8 mouse cellular contexts compared by ENCODE assay signal in the genomic region with DNA sequence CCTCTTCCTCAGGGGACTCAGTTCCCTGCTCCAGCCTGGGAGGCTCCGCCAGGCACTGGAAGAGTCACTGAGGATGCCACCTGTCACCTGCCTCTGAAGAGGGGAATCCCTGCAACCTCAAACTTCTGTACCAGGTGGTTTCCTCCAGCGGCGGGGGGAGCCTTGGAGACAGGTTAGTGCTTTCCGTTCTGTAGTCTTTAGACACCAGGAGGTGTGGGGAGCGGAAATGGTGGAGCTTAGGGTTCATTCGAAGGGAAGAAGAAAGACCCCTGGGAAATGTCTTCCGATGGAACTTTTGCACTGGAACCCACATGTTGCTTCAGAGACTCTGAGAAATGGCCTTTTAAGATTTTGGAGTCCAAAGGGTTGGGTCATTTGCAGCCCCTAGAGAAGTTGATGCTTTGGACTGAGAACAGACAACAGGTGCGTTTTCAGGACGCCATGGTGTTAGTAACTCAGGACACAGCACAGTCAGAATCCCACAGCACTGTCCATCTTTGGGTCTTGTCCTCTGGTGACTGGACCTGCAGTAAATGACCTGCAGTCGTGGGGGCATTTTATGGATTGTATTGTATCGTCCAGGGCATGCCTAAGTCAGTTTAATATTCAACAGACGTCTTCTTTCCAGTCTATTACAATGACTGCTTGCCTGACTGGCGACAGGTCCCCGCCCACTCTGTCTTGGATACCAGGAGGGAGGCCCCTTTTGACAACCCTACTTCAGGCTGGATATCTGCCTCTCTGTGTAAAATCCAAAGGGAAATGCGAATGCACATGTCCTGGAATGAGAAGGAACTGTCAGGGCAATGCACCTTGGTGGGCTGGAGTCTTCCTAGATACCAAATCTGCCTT. TPM values are rescaled to one million over a fixed set of nuclear protein-coding genes. Genes with fewer than 3 reads are reported as not detected.
DNase-seq lines count a peak whose midpoint lies in the region; ATAC-seq and TF ChIP-seq lines count a peak whose summit lies in the region.

No protein-coding gene starts in this region.

- no peak for TF ChIP-seq CTCF in intestine, postnatal 0 days (IDR thresholded peaks at IDR 0.05; ENCODE audit: low read depth)

- 28% methylated on average over 15 of the region's 15 CpGs for WGBS in embryonic facial prominence, embryonic 13.5 days
- 17% methylated on average over 15 of the region's 15 CpGs for WGBS in intestine, postnatal 0 days
- 33% methylated on average over 15 of the region's 15 CpGs for WGBS in stomach, embryonic 14.5 days

- peaks cover 36% of the 10 kb centered on the region for H3K4me1 ChIP-seq in embryonic facial prominence, embryonic 13.5 days
- peaks cover 13% of the 10 kb centered on the region; the same call in 1 of the 2 replicates for H3K4me1 ChIP-seq in intestine, postnatal 0 days (replicated peaks; ENCODE audit: control insufficient read depth, insufficient read depth, low read length)
- peaks cover 15% of the 10 kb centered on the region for H3K4me1 ChIP-seq in stomach, embryonic 14.5 days (ENCODE audit: control insufficient read depth, insufficient read depth, low read length)

- no peak overlapping the region for H3K27ac ChIP-seq in embryonic facial prominence, embryonic 13.5 days
- H3K27ac ChIP-seq in intestine, postnatal 0 days (ENCODE audit: low read depth, low read length): no peak overlapping the region
- no peak overlapping the region for H3K27ac ChIP-seq in stomach, embryonic 14.5 days (ENCODE audit: low read length)

- DNase-seq in cerebellum, adult 9-10 months: peak; percentile 41
- DNase-seq in cerebellum, adult 11 months: no peak
- DNase-seq in lung, postnatal 10 days: peak; percentile 8
- no peak for DNase-seq in adrenal gland, adult 8-10 months

- no peaks in the 10 kb centered on the region for H3K9me3 ChIP-seq in embryonic facial prominence, embryonic 13.5 days
- no peaks in the 10 kb centered on the region for H3K9me3 ChIP-seq in intestine, postnatal 0 days (ENCODE audit: control insufficient read depth)
- no peaks in the 10 kb centered on the region for H3K9me3 ChIP-seq in stomach, embryonic 14.5 days (ENCODE audit: control insufficient read depth, low read depth, low read length)

- H3K9ac ChIP-seq in embryonic facial prominence, embryonic 13.5 days: peak overlapping the region; percentile 98
- H3K9ac ChIP-seq in intestine, postnatal 0 days (ENCODE audit: low read depth, low read length): peak overlapping the region; percentile 98
- no peak overlapping the region; the same call in 1 of the 2 replicates for H3K9ac ChIP-seq in stomach, embryonic 14.5 days (replicated peaks; ENCODE audit: low read depth, low read length)

- H3K36me3 ChIP-seq in embryonic facial prominence, embryonic 13.5 days: no peaks in the 10 kb centered on the region
- no peaks in the 10 kb centered on the region for H3K36me3 ChIP-seq in intestine, postnatal 0 days (ENCODE audit: control insufficient read depth, insufficient read depth)
- no peaks in the 10 kb centered on the region for H3K36me3 ChIP-seq in stomach, embryonic 14.5 days (ENCODE audit: control insufficient read depth, insufficient read depth, low read length)

- peak overlapping the region; percentile 96 for H3K4me3 ChIP-seq in embryonic facial prominence, embryonic 13.5 days
- H3K4me3 ChIP-seq in intestine, postnatal 0 days (ENCODE audit: low read depth, low read length): peak overlapping the region; percentile 91
- H3K4me3 ChIP-seq in stomach, embryonic 14.5 days (ENCODE audit: low read depth, low read length): peak overlapping the region; percentile 73

- H3K27me3 ChIP-seq in embryonic facial prominence, embryonic 13.5 days: no peaks in the 10 kb centered on the region
- H3K27me3 ChIP-seq in intestine, postnatal 0 days (replicated peaks; ENCODE audit: control insufficient read depth, insufficient read depth, low read length): no peaks in the 10 kb centered on the region
- no peaks in the 10 kb centered on the region for H3K27me3 ChIP-seq in stomach, embryonic 14.5 days (ENCODE audit: control insufficient read depth, insufficient read depth, low read length)

- ATAC-seq in embryonic facial prominence, embryonic 13.5 days (ENCODE audit: insufficient number of reproducible peaks, insufficient read depth, low FRiP score, low TSS enrichment, low read depth): no peak; the same call in 1 of the 2 replicates
- ATAC-seq in intestine, postnatal 0 days: peak; percentile 17; the same call in 1 of the 2 replicates
- ATAC-seq in stomach, embryonic 14.5 days (ENCODE audit: insufficient number of reproducible peaks, insufficient read depth, low FRiP score, low read depth): no peak
- no peak for ATAC-seq in granulocyte monocyte progenitor cell, adult 5-6 weeks (replicated peaks; ENCODE audit: poor library complexity, severe bottlenecking)

- peak overlapping the region; percentile 80 for H3K4me2 ChIP-seq in embryonic facial prominence, embryonic 13.5 days
- H3K4me2 ChIP-seq in intestine, postnatal 0 days (replicated peaks; ENCODE audit: low read depth): peak overlapping the region; percentile 96
- peak overlapping the region; percentile 71 for H3K4me2 ChIP-seq in stomach, embryonic 14.5 days (replicated peaks; ENCODE audit: low read depth, low read length)

RNA-seq across cellular contexts. Expression of gene Foxj2, which starts 1.3 kb away (rescaled TPM):
- polyA plus RNA-seq in embryonic facial prominence, embryonic 13.5 days (2015; fragmentation: Nextera tagmentation; extraction: Ambion mirVana): 6.2 and 6.8 TPM in 2 replicates
- 2.8 and 2.9 TPM in 2 replicates for polyA plus RNA-seq in intestine, postnatal 0 days (2015; fragmentation: Nextera tagmentation; extraction: Ambion mirVana)
- polyA plus RNA-seq in stomach, embryonic 14.5 days (2014; fragmentation: Nextera tagmentation; extraction: Ambion mirVana): 6.7 and 7.9 TPM in 2 replicates
- 5.2 and 8.1 TPM in 2 replicates for total RNA-seq in granulocyte monocyte progenitor cell, adult 5-6 weeks (2014; fragmentation: Nextera tagmentation)
- 1.6 and 3.5 TPM in 2 replicates for total RNA-seq in granulocyte monocyte progenitor cell, adult 5-6 weeks (2017)
- total RNA-seq in adrenal gland, adult 8-10 months (2022): 10 to 100 TPM; 18.6 to 24.8 (median 21.6) TPM

RNA-seq across cellular contexts. Expression of gene Slc2a3, which starts 19.6 kb away (rescaled TPM):
- polyA plus RNA-seq in embryonic facial prominence, embryonic 13.5 days (2015; fragmentation: Nextera tagmentation; extraction: Ambion mirVana): 37.0 and 38.4 TPM in 2 replicates
- polyA plus RNA-seq in intestine, postnatal 0 days (2015; fragmentation: Nextera tagmentation; extraction: Ambion mirVana): 2.9 TPM in 2 replicates
- 12.8 and 14.2 TPM in 2 replicates for polyA plus RNA-seq in stomach, embryonic 14.5 days (2014; fragmentation: Nextera tagmentation; extraction: Ambion mirVana)
- total RNA-seq in granulocyte monocyte progenitor cell, adult 5-6 weeks (2014; fragmentation: Nextera tagmentation): 4.7 and 6.5 TPM in 2 replicates
- total RNA-seq in granulocyte monocyte progenitor cell, adult 5-6 weeks (2017): 8.4 and 8.8 TPM in 2 replicates
- total RNA-seq in adrenal gland, adult 8-10 months (2022): 10 to 100 TPM; 10.3 to 17.0 (median 11.7) TPM

RNA-seq across cellular contexts. Expression of gene C3ar1, which starts 34.9 kb away (rescaled TPM):
- 2.3 and 3.2 TPM in 2 replicates for polyA plus RNA-seq in embryonic facial prominence, embryonic 13.5 days (2015; fragmentation: Nextera tagmentation; extraction: Ambion mirVana)
- 2.1 and 2.2 TPM in 2 replicates for polyA plus RNA-seq in intestine, postnatal 0 days (2015; fragmentation: Nextera tagmentation; extraction: Ambion mirVana)
- polyA plus RNA-seq in stomach, embryonic 14.5 days (2014; fragmentation: Nextera tagmentation; extraction: Ambion mirVana): 2.9 and 3.1 TPM in 2 replicates
- total RNA-seq in granulocyte monocyte progenitor cell, adult 5-6 weeks (2014; fragmentation: Nextera tagmentation): not detected in 2 replicates
- 0.04 and 0.10 TPM in 2 replicates for total RNA-seq in granulocyte monocyte progenitor cell, adult 5-6 weeks (2017)
- 10 to 100 TPM in 2 of 4 experiments, 1 to 10 TPM in 2; 3.6 to 14.5 (median 8.7) TPM for total RNA-seq in adrenal gland, adult 8-10 months (2022)

RNA-seq across cellular contexts. Expression of gene Necap1, which starts 53.2 kb away (rescaled TPM):
- 57.0 and 65.2 TPM in 2 replicates for polyA plus RNA-seq in embryonic facial prominence, embryonic 13.5 days (2015; fragmentation: Nextera tagmentation; extraction: Ambion mirVana)
- 45.8 and 48.7 TPM in 2 replicates for polyA plus RNA-seq in intestine, postnatal 0 days (2015; fragmentation: Nextera tagmentation; extraction: Ambion mirVana)
- 53.9 and 54.3 TPM in 2 replicates for polyA plus RNA-seq in stomach, embryonic 14.5 days (2014; fragmentation: Nextera tagmentation; extraction: Ambion mirVana)
- total RNA-seq in granulocyte monocyte progenitor cell, adult 5-6 weeks (2014; fragmentation: Nextera tagmentation): 24.8 and 26.1 TPM in 2 replicates
- total RNA-seq in granulocyte monocyte progenitor cell, adult 5-6 weeks (2017): 14.3 and 25.7 TPM in 2 replicates
- 10 to 100 TPM; 56.7 to 65.7 (median 58.1) TPM for total RNA-seq in adrenal gland, adult 8-10 months (2022)

Comparison
In these comparisons a context has a peak if more than half of its experiments do, and no peak if none do; other contexts are left out.
1. DNase-seq: peak in cerebellum, adult 9-10 months (single experiment) and lung, postnatal 10 days (single experiment); none in cerebellum, adult 11 months (single experiment) and adrenal gland, adult 8-10 months (single experiment).
2. Peak in every context shown above with its lines, with median percentiles within 50 percentile points of each other: H3K4me2 ChIP-seq and H3K4me3 ChIP-seq.